Mouse (Mus musculus): ENCODE results near the gene Dpep3.
A peak's percentile ranks its signal among the peaks of the same experiment; 100 is the strongest.
"Not testable (repeated sequence)": the region's sequence is repeated elsewhere in the genome, so short reads cannot be mapped to it uniquely, and the experiment has no call there.

Dpep3 gene

DNA sequence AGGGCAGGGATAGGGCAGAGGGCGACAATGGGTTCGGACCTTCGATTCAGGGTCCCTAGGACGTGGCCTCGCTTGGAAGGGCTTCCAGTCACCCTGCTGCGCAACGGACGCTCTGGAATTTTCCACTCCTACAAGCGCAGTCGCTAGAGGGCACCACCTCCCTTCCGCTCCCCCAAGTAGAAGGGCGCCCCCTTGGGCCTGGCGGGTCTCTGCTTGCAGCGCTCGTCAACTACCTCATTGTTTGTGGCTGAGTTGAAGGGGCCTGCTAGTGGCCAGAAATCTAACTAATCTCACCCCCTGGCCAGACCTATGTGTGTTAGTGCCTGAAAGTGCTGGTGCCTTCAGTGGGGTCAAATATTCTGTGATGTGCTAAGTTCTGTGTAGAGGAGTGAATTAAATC, at the start of gene Dpep3:
Gene Dpep3 (minus strand): TSS at position 105 of the 400 bp plus-strand sequence.
- DNase-seq (ENCODE audit: low spot score in 2 of 2): no peak

DNA sequence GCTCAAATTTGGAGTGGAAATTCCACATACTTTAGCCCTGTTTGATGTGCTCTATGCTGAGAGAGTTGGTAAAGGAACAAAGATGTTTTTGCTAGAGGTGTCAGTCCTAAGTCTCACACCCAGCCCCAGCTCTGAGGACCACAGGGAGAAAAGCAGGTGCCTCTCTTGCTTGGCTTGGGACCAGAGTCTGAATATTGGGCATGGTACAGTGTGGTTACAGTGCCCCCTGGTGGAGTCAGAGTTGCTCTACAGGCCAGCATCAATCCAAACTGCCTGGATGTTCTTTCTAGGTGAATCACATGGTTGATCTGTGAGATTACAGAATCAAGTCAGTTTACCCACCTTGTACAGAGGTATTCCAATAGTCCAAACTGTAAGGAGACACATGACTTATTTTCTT, 43.3 kb upstream of the Dpep3 start:
- peak; percentile 45 to 69 for DNase-seq (ENCODE audit: low spot score in 2 of 2)

DNA sequence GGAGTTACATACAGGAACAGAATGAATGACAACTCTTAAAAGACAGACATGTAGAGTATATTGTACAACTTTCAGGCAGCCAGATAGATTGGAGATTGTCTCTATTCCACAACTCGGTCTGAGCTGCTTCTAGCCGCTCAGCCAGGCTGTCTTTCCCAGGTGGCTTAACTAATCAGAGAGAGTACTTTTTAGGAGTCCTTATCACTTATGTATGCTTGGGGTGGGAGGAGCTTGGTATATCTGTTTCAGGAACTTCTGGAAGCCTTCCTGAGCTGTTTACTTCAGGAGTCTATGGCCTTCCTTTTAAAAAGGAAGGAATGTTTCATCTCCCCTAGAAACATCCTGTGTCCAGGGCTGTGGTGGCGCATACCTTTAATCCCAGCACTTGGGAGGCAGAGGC, 38.8 kb upstream of the Dpep3 start:
- no peak for DNase-seq (ENCODE audit: low spot score in 2 of 2)

DNA sequence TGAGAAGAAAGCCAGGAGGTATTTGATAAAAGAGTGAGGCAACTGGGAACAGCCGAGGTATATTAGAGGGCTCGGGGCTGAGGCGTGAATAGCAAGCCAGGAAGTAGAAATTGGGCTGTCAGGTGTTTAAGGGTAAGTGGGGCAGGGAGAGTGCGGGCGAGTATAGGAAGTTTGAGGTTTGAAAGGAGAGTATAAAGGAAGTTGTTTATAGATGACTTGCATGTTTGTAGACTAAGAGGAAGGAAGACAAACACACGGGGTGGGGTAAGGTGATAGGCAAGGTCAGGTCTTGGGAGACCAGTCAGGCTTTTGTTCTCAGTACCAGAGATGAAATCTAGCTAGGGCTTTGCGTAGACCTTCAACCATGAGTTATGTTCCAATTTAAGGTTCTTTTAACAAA, 37.9 kb upstream of the Dpep3 start:
- no peak for DNase-seq (ENCODE audit: low spot score in 2 of 2)

DNA sequence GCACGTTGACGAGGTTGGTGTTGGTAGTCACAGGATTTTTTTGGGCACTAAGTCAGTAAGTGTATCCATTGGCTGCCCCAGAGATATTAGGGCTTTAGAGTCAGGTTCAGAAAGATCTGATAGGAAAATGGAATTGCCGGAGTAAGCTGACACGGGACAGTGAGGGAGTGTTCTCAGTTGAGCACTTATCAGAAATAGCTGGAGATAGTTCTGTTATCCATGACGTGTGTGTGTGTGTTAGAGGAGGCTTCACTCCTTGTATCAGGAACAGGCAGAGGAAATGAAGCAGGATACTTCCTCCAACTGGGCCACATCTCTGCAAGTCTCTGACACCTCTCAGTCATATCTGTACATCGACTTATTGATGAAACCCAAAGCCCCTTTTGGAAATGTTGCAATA, 37.1 kb upstream of the Dpep3 start:
- DNase-seq (ENCODE audit: low spot score in 2 of 2): no peak

DNA sequence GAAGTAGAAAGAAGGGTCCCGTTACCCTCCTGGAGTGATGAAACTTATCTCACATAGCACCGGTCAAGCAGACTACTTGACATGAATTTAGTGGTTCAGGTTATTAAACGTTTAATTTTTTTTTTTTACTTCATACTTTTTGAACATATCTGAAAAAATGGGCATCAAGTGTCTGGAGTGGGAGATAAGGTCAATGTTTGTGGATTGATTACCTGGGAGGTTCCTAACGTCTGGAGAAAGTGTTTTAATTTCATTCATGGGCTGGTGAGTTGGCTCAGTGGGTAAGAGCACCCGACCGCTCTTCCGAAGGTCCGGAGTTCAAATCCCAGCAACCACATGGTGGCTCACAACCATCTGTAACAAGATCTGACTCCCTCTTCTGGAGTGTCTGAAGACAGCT, 33.0 kb upstream of the Dpep3 start:
- not testable (repeated sequence) for DNase-seq (ENCODE audit: low spot score in 2 of 2)

DNA sequence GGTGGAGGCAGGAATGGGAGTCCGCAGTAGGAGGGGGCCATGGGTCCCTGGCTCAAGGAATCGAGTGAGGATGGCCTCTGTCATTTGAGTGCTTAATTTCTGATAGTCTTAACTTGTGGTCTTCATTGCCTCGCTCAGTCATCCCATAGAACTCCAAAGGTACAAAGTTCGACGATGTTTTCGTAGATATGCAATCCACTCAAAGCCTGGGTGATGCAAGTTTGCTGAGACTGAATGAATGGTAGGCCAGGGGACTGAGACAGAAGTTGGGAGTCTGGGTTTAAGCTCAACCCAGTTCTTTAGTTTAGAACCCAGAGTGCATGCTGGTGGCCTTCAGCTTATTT, 32.4 kb upstream of the Dpep3 start, which contains the start of gene Ddx28:
Gene Ddx28 (minus strand): TSS at position 240 of the 344 bp plus-strand sequence.
- DNase-seq (ENCODE audit: low spot score in 2 of 2): no peak

DNA sequence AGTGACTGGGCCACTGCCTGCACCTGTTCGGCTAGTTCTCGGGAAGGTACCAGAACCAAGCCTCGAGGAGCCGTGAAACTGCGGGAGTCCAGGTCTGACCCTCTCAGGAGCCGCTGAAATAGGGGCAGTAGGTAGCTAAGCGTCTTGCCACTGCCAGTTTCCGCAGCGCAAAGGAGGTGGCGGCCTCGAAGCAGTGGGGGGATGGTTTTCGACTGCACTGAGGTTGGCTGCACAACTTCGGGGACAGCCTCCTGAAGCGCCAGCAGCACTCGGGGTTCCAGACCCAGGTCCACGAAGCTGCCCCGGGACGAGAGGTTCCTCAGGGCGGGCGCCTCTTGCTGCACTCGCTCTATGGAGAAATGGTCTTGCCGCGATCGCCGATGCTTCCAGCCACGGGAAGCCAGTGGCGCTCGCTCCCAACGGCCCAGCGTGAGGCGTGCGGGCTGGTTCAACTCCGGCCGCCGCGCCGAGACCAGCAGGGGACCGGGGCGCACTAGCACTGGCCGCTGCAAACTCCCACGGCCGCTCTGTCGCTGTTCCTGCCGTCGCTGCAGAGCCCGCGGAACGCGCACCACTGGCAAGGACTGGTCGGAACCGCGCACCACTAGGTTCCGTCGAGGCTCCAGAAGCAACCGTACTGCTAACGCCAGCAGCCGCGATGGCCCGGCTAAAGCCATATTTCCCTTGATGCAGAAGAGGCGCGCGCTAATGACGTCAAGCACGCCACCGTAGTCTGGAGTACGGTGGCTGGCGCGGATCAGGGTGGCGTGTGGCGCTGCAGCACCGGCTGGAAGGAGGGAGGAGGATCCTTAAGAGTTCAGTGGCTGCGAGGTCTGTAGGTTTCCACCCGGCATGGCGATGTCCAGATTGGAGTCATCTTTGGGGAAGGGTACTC, 31.8 kb upstream of the Dpep3 start:
- peak; percentile 86 to 92 for DNase-seq (ENCODE audit: low spot score in 2 of 2)

DNA sequence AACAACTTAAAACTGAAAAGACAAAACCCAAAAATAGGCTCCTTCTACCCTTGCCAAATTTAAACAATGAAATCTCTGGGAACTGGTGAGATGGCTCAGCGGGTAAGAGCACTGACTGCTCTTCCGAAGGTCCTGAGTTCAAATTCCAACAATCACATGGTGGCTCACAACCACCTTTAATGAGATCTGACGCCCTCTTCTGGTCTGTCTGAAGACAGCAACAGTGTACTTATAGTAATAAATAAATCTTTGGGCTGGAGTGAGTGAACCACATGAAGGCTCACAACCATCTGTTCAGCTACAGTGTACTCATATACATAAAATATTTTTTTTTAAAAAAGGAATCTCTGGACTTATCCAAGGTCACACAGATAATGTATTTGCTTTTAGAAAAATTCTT, 28.7 kb upstream of the Dpep3 start:
- DNase-seq (ENCODE audit: low spot score in 2 of 2): not testable (repeated sequence)

DNA sequence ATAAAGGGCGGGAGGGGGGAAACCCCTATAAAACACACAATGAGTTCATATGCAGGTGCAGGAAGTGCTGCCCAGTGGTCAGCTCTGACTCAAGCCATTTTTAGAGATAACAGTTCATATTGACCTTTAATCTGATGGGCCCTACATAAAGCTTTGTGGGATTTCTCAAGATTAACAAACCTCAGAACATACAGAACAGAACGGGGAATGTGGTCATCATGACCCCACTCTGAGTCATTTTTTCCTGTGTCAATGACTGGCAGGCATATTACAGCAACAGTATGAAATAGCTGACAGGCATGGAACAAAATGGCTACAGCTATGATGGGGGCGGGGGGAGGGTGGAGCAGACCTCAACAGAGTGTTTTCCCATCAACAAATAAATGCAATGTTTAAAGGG, 27.9 kb upstream of the Dpep3 start:
- DNase-seq (ENCODE audit: low spot score in 2 of 2): no peak

DNA sequence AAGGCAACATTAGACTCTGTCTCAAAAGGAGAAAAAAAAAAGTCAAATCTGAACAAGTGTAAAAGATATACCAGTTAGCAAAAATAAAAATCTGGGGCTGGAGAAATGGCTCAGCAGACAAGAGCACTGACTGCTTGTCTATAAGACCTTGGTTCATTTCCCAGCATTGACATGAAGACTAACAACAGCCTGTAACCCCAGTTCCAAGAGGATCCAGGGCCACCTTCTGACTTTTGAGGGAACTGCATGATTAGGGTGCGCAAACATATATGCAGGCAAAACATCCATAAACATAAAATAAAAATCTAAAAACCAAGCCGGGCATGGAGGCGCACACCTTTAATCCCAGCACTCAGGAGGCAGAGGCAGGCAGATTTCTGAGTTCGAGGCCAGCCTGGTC, 27.2 kb upstream of the Dpep3 start:
- no peak for DNase-seq (ENCODE audit: low spot score in 2 of 2)

DNA sequence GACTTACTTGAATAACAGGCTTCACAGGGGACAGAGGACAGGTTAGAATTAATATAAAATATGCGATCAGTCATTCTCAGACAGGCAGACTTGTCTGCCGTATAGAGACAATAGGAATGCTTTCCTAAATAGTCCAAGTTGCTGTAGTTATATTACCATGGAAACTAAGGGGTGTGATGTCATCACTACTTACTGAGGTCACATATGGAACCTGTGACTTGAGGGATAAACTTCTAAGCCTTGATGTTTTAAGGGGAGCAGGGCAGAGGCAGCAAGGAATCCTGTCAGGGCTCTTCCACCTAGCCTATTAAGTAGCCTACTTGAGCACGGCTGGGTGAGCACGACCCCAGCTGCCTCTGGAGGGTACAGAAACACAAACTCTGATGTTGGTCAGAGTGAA, 26.6 kb upstream of the Dpep3 start, which contains the start of gene Dpep2nb:
Gene Dpep2nb (minus strand): TSS at position 101 of the 400 bp plus-strand sequence.
- no peak for DNase-seq (ENCODE audit: low spot score in 2 of 2)

DNA sequence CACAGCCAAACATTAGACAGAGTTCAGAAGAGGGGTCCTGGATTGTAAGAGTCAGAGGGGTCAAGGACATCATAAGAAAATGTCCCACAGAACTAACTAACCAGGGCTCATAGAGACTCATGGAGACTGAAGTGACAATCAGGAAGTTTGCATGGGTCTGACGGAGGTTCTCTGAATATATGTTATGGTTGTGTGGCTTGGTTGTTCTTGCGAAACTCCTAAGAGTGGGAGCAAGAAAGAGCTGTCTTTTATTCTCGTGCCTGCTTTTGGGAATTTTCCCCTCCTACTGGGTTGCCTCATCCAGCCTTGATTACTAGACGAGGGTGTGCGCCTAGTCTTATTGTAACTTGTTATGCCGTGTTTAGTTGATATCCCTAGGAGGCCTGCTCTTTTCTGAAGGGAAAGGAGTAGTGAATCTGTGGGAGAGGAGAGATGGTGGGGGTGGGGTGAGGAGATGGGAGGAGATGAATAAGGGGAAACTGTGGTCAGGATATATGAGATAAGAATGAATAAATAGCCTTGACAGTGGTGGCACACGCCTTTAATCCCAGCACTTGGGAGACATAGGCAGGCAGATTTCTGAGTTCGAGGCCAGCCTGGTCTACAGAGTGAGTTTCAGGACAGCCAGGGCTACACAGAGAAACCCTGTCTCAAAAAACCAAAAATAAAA, 25.4 kb upstream of the Dpep3 start:
- DNase-seq (ENCODE audit: low spot score in 2 of 2): no peak

DNA sequence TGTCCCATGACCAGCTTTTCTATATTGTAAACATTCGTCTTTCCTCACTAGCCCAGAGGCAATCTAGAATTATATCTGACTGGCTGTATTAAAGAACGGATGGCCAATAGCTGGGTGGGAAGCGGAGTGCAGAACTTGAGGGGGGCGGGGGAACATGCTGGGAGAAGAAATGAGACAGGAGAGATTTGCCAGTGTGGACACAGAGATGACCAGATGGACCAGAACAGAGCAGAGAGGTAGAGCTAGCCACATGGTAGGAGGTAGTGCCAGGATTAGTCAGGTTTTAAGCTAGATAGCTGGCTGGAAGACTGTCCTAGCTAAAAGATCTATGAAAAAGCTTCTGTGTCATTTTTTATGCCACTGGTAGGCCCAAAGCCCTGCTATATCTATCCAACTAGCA, 22.7 kb upstream of the Dpep3 start:
- DNase-seq (ENCODE audit: low spot score in 2 of 2): no peak

DNA sequence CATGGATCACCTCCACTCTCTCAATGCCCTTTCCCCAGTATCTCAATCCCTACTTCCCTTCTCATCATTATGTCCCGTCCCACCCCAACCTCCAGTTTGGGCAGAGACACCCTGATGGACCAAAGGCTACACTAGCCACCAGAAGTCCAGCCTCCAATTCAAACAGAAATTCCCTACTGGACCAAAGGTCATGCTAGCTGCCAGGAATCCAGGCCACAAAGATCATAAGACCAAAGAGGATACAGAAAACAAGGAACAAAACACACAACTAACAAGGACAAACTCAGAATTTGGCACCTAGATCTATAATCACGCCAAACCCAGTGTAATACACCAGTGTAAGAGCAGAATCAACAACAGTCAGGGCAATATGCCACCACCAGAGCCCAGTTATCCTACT, 19.7 kb upstream of the Dpep3 start:
- DNase-seq (ENCODE audit: low spot score in 2 of 2): no peak

DNA sequence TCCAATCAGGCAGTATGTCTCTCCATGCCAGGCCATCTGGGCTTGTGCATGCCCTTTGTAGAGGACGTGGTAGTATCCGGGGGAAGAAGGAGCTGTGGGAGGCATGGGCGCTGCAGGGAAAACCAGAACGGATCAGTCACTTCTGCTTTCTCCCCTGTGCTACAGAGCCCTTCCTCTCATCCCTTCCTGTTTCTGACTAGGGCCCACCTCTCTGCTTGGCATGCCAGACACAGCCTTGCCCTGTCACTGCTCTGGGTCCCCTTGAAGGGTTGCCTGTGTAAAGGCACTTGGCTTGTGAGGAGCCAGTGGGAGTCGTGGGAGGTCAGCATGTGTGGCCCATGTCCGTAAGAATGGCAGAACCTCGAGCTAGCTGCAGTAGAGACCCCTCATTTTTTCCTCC, 17.1 kb upstream of the Dpep3 start:
- DNase-seq (ENCODE audit: low spot score in 2 of 2): no peak

DNA sequence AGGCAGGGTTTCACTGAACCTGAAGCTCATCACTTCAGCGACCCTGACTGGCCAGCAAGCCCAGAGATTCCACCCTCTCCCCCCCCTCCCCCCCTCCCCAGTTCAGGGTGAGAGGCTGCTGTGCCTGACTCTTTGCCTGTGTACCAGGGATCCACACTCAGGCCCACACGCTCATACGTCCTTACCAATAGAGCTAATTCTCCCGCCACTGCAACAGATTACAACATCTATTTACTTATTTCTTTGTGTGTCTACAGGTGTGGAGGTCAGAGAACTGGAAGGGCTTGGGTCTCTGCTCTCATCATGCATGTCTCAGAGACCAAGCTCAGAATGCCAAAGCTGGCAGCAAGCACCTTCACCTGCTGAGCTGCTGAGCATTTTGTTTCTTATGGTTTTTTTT, 14.0 kb upstream of the Dpep3 start:
- DNase-seq (ENCODE audit: low spot score in 2 of 2): no peak

DNA sequence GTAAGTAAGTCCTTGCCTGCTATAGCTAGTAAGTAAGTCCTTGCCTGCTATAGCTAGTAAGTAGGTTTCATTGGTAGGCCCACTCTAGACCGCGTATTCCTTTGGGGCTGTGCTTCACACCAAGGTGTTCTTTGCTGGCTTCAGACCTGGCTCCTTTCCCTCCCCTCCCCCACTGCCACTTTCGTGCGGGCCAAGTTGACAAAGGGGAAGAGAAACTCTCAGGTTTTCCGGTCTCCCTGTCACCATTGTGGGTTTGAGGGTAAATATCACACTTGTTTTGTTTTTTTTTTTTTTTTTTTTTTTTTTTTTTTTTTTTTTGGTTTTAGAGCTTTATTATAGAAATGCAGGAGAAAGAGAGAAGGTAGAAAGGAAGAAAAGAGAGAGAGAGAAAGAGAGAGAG, 13.3 kb upstream of the Dpep3 start:
- DNase-seq (ENCODE audit: low spot score in 2 of 2): no peak

DNA sequence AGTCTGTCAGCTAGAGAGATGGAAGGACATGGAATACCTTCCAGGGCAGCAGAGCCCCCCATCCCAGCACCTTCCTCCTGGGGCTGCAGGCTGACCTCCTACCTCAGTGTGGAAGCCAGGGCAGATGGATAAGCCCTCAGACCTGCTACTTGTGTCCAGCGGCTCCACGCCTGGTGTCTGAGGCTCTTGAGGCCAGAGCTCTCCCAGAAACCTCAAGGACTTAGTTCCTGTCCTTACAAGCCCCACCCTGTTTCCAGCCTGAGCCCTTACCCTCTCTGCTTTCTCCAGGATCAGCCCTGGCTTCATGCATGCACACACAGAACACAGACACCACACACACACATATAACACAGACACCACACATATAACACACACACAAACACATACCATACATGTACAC, 12.3 kb upstream of the Dpep3 start:
- DNase-seq (ENCODE audit: low spot score in 2 of 2): no peak

DNA sequence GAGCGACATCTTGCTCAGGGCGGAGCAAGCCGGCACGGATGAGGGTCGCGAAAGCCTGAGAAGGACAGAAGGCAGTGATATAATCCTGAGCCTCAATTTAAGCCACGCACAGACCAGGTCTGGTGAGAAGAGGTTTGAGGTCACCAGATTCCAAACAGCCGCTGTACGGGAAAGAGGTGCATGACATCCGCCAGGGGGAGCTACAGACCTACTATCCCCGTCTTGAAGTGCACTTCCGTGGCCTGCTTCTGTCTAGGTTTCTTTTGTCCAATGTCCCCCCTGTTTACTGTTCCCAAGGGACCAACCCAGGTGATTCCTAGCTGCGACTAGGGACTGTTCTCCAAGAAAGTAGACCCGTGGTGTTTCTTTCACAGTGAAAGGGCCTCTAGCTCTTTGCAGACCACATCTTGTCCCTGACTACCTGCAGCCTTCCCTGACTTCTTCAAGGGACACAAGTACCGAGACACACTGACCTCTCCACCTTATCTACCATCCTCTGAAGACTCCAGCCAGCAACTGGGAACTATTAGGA, 11.7 kb upstream of the Dpep3 start, which contains the start of gene Dus2:
Gene Dus2 (plus strand): TSS at position 482 of the 532 bp plus-strand sequence.
- DNase-seq (ENCODE audit: low spot score in 2 of 2): peak; percentile 69 to 90

DNA sequence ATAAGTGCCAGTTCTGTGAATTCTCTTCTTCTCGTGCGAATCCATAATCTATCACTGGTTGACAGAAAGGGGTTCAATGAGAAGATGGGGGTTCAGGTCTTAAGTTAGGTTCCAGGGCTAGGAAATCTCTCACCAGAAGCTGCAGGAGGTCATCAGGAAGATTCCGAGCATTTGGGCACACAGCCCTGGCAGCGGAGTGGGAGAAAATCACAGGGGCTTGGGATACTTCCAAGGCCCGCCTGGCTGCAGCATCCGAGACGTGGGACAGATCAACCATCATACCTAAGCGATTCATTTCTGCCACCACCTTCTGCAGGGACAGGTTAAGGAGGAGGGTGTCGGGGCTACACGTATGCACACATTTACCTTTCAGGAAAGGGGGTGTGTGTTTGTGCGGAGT, 9.3 kb upstream of the Dpep3 start:
- no peak for DNase-seq (ENCODE audit: low spot score in 2 of 2)

DNA sequence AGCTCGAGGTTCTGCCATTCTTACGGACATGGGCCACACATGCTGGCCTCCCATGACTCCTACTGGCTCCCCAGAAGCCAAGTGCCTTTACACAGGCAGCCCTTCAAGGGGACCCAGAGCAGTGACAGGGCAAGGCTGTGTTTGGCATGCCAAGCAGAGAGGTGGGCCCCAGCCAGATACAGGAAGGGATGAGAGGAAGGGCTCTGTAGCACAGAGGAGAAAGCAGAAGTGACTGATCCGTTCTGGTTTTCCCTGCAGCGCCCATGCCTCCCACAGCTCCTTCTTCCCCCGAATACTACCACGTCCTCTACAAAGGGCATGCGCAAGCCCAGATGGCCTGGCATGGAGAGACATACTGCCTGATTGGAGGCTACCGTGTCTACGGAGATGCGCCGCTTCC, 4.2 kb upstream of the Dpep3 start:
- not testable (repeated sequence) for DNase-seq (ENCODE audit: low spot score in 2 of 2)

DNA sequence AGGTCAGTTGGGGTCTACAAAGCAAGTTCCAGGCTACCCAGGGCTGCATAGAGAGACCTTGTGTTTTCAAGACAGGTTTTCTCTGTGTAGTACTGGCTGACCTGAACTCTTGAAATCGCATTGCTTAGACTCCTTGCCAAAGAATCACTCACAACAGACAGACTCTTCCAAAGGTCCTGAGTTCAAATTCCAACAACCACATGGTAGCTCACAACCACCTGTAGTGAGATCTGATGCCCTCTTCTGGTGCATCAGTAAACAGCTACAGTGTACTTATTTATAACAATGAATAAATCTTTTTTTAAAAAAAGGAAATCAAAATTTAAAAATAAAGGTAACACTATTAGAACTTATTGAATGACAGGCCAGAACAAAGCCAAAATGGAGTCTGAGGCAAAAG, 1.9 kb upstream of the Dpep3 start:
- no peak for DNase-seq (ENCODE audit: low spot score in 2 of 2)
